Mouse (Mus musculus) hindlimb bud, embryonic 11.5 days (tissue): ENCODE measurements around the gene Pomgnt2.

Experiments
- DNase-seq: peaks from one replicate; pipeline ENCODE4 v3.0.0-alpha.2; 2012; ENCODE audit warnings: low read depth, low spot score; ENCODE audit errors: extremely low spot score

Gene Pomgnt2

GRCm38 (mm10) chr9:122013629-122014028 is 16.7 kb upstream of the Pomgnt2 start:
- no peak for DNase-seq

- DNase-seq: no peak
These were observed 15.9 kb upstream of the Pomgnt2 start for GRCm38 (mm10) chr9:122012816-122013215.

- no peak for DNase-seq
These were observed 13.8 kb upstream of the Pomgnt2 start for GRCm38 (mm10) chr9:122010751-122011150.

- no peak for DNase-seq
These were observed 12.0 kb upstream of the Pomgnt2 start for GRCm38 (mm10) chr9:122008876-122009275.

GRCm38 (mm10) chr9:122006609-122007008 is 9.7 kb upstream of the Pomgnt2 start:
- no peak for DNase-seq

GRCm38 (mm10) chr9:122006175-122006574 is 9.3 kb upstream of the Pomgnt2 start:
- no peak for DNase-seq

GRCm38 (mm10) chr9:121997978-121998377 is 1.1 kb upstream of the Pomgnt2 start:
- no peak for DNase-seq

- DNase-seq: no peak
These were observed 1.3 kb downstream of the Pomgnt2 start for GRCm38 (mm10) chr9:121995508-121996131.

GRCm38 (mm10) chr9:121995077-121995476 is 1.8 kb downstream of the Pomgnt2 start:
- DNase-seq: no peak

- no peak for DNase-seq
These were observed 3.9 kb downstream of the Pomgnt2 start for GRCm38 (mm10) chr9:121993047-121993446.

- DNase-seq: no peak
These were observed 5.9 kb downstream of the Pomgnt2 start for GRCm38 (mm10) chr9:121991041-121991440.

GRCm38 (mm10) chr9:121989536-121989935 is 7.4 kb downstream of the Pomgnt2 start:
- DNase-seq: no peak

- DNase-seq: no peak
These were observed 8.0 kb downstream of the Pomgnt2 start for GRCm38 (mm10) chr9:121988910-121989309.

- DNase-seq: peak; percentile 49
These were observed 12.1 kb downstream of the Pomgnt2 start for GRCm38 (mm10) chr9:121984465-121985461.

GRCm38 (mm10) chr9:121983504-121983903 is 13.4 kb downstream of the Pomgnt2 start:
- DNase-seq: no peak

GRCm38 (mm10) chr9:121982665-121983064 is 14.2 kb downstream of the Pomgnt2 start:
- no peak for DNase-seq

- no peak for DNase-seq
These were observed 14.7 kb downstream of the Pomgnt2 start for GRCm38 (mm10) chr9:121982214-121982613.

- DNase-seq: no peak
These were observed 15.3 kb downstream of the Pomgnt2 start for GRCm38 (mm10) chr9:121981466-121982105.

GRCm38 (mm10) chr9:121981046-121981445 is 15.9 kb downstream of the Pomgnt2 start:
- no peak for DNase-seq

- DNase-seq: no peak
These were observed 21.6 kb downstream of the Pomgnt2 start for GRCm38 (mm10) chr9:121975321-121975720.

GRCm38 (mm10) chr9:121974141-121974986 is 22.5 kb downstream of the Pomgnt2 start:
- no peak for DNase-seq
